Mouse (Mus musculus) embryonic facial prominence, embryonic 13.5 days (tissue): ENCODE results near the gene Prox1. TPM values are rescaled to one million over a fixed set of nuclear protein-coding genes. Genes with fewer than 3 reads are reported as not detected.

Source experiments
- polyA plus RNA-seq: library from polyadenylated mRNA; unstranded; fragments of >200 nt; fragmentation: Nextera tagmentation; extraction: Ambion mirVana; gene quantifications from 2 replicates; pipeline ENCODE4 v1.2.1, GENCODE M21; 2015

Gene Prox1
- polyA plus RNA-seq, 1 experiment from 2014 or later: 1.3 TPM

Other genes starting within 250 kb of the Prox1 start
- 93.3 and 98.4 TPM in 2 replicates for gene Smyd2, start 248.4 kb downstream of the Prox1 start, polyA plus RNA-seq